Mouse (Mus musculus) kidney, adult 2 months (tissue): ENCODE data around the gene Ccdc63.

Source experiments
- CTCF ChIP-seq: fragments of 200-500 bp; conservative IDR thresholded peaks from 2 replicates; pipeline ENCODE4 v1.5.1; 2011; ENCODE audit warnings: low read depth, mild to moderate bottlenecking, control low read depth, low read length, moderate library complexity, mixed read lengths; ENCODE audit not compliant: insufficient read depth, insufficient read length
- POLR2A ChIP-seq: fragments of 200-500 bp; IDR thresholded peaks from one replicate; pipeline ENCODE4 v1.6.1; 2011; ENCODE audit warnings: low read depth, low read length, control low read depth

- TF ChIP-seq CTCF (no peak), POLR2A (no peak)
These were observed 10.2 kb downstream of the Ccdc63 start for GRCm38 (mm10) chr5:122130341-122130998.
